Mouse (Mus musculus): ENCODE measurements around the gene Phrf1. TPM values are rescaled to one million over a fixed set of nuclear protein-coding genes. Genes with fewer than 3 reads are reported as not detected.

Gene Phrf1
- total and polyA plus RNA-seq, 3 experiments: 66.1 to 1,029 (median 91.2) TPM

- H3K4me3 ChIP-seq (ENCODE audit: control insufficient read depth in 1 of 2, insufficient read depth in 1 of 2, low read depth in 2 of 2, low read length in 2 of 2): no peak overlapping the region
- H3K9me3 ChIP-seq (replicated peaks; ENCODE audit: insufficient read depth, low read length): no peaks in the 10 kb centered on the region
- no peak overlapping the region for H3K9ac ChIP-seq (ENCODE audit: control insufficient read depth, low read depth, low read length, poor library complexity, severe bottlenecking)
- TF ChIP-seq EP300 (IDR thresholded peaks at IDR 0.05; ENCODE audit: low read depth in 1 of 2, low read length in 2 of 2) (no peak), CHD1 (IDR thresholded peaks at IDR 0.05; ENCODE audit: low read depth, low read length) (no peak), RCOR1 (IDR thresholded peaks at IDR 0.05; ENCODE audit: low read depth, low read length) (no peak), USF2 (IDR thresholded peaks at IDR 0.05; ENCODE audit: borderline replicate concordance in 1 of 2, insufficient read depth in 1 of 2, low read depth in 1 of 2, low read length in 2 of 2) (no peak), MAX (IDR thresholded peaks at IDR 0.05; ENCODE audit: low read length) (no peak), GATA1 (IDR thresholded peaks at IDR 0.05; ENCODE audit: low read depth, low read length) (no peak), SIN3A (IDR thresholded peaks at IDR 0.05; ENCODE audit: low read length) (no peak)
- no peaks in the 10 kb centered on the region for H3K4me1 ChIP-seq (ENCODE audit: control insufficient read depth in 1 of 2, insufficient read depth in 2 of 2, low read length in 2 of 2)
- H3K79me2 ChIP-seq (ENCODE audit: control insufficient read depth, insufficient read depth, low read length, poor library complexity): no peaks in the 10 kb centered on the region
- no peaks in the 10 kb centered on the region for H3K36me3 ChIP-seq (ENCODE audit: control insufficient read depth in 1 of 2, insufficient read depth in 2 of 2, low read length in 2 of 2)
- no peaks in the 10 kb centered on the region for H3K27me3 ChIP-seq (ENCODE audit: control insufficient read depth in 1 of 2, insufficient read depth in 2 of 2, low read length in 2 of 2)
- H3K27ac ChIP-seq (ENCODE audit: control insufficient read depth, low read depth, low read length): no peak overlapping the region
- no peak for DNase-seq (ENCODE audit: low read depth, low spot score)
Measured at GRCm38 (mm10) chr7:141277701-141278678, 49.4 kb downstream of the Phrf1 start.

- H3K27ac ChIP-seq (ENCODE audit: control insufficient read depth, low read depth, low read length): no peak within 1 kb of the TSS
- no peaks in the 10 kb centered on the region for H3K4me1 ChIP-seq (ENCODE audit: control insufficient read depth in 1 of 2, insufficient read depth in 2 of 2, low read length in 2 of 2)
- no peaks in the 10 kb centered on the region for H3K36me3 ChIP-seq (ENCODE audit: control insufficient read depth in 1 of 2, insufficient read depth in 2 of 2, low read length in 2 of 2)
- no peaks in the 10 kb centered on the region for H3K9me3 ChIP-seq (replicated peaks; ENCODE audit: insufficient read depth, low read length)
- 0 out of 6 replicates have a peak, but pooled peaks of 1 of the 3 experiments have one; percentile 1 for TF ChIP-seq CTCF (IDR thresholded peaks at IDR 0.05 in 2 of 3, conservative IDR thresholded peaks at IDR 0.05 in 1 of 3; ENCODE audit: control insufficient read depth in 1 of 3, insufficient read depth in 1 of 3, low read depth in 2 of 3, low read length in 3 of 3, poor library complexity in 1 of 3, severe bottlenecking in 1 of 3)
- no peak for TF ChIP-seq TAL1 (IDR thresholded peaks at IDR 0.05; ENCODE audit: low read length)
- no peak for DNase-seq (ENCODE audit: low read depth, low spot score)
- H3K27me3 ChIP-seq (ENCODE audit: control insufficient read depth in 1 of 2, insufficient read depth in 2 of 2, low read length in 2 of 2): no peaks in the 10 kb centered on the region
- no peak within 1 kb of the TSS for H3K4me3 ChIP-seq (ENCODE audit: control insufficient read depth in 1 of 2, insufficient read depth in 1 of 2, low read depth in 2 of 2, low read length in 2 of 2)
- H3K79me2 ChIP-seq (ENCODE audit: control insufficient read depth, insufficient read depth, low read length, poor library complexity): no peaks in the 10 kb centered on the region
- no peak within 1 kb of the TSS for H3K9ac ChIP-seq (ENCODE audit: control insufficient read depth, low read depth, low read length, poor library complexity, severe bottlenecking)
Measured at GRCm38 (mm10) chr7:141278766-141279590, 50.4 kb downstream of the Phrf1 start, which contains the start of gene Sct. Gene Sct, minus strand, starts transcription at chr7:141279133.

GRCm38 (mm10) chr7:141281442-141281841 lies 52.9 kb downstream of the Phrf1 start:
- Histone ChIP-seq H3K36me3 (ENCODE audit: control insufficient read depth in 1 of 2, insufficient read depth in 2 of 2, low read length in 2 of 2) (no peaks in the 10 kb centered on the region), H3K9me3 (replicated peaks; ENCODE audit: insufficient read depth, low read length) (no peaks in the 10 kb centered on the region), H3K4me1 (ENCODE audit: control insufficient read depth in 1 of 2, insufficient read depth in 2 of 2, low read length in 2 of 2) (no peaks in the 10 kb centered on the region), H3K9ac (ENCODE audit: control insufficient read depth, low read depth, low read length, poor library complexity, severe bottlenecking) (no peak overlapping the region), H3K79me2 (ENCODE audit: control insufficient read depth, insufficient read depth, low read length, poor library complexity) (no peaks in the 10 kb centered on the region), H3K4me3 (ENCODE audit: control insufficient read depth in 1 of 2, insufficient read depth in 1 of 2, low read depth in 2 of 2, low read length in 2 of 2) (no peak overlapping the region), H3K27ac (ENCODE audit: control insufficient read depth, low read depth, low read length) (no peak overlapping the region), H3K27me3 (ENCODE audit: control insufficient read depth in 1 of 2, insufficient read depth in 2 of 2, low read length in 2 of 2) (no peaks in the 10 kb centered on the region)
- DNase-seq (ENCODE audit: low read depth, low spot score): no peak
- TF ChIP-seq MYC (IDR thresholded peaks at IDR 0.05; ENCODE audit: low read depth, low read length) (no peak), TBP (IDR thresholded peaks at IDR 0.05; ENCODE audit: low read depth, low read length) (no peak), ELF1 (IDR thresholded peaks at IDR 0.05; ENCODE audit: low read depth, low read length) (no peak), ZNF384 (IDR thresholded peaks at IDR 0.05; ENCODE audit: low read depth, low read length) (no peak), EP300 (IDR thresholded peaks at IDR 0.05; ENCODE audit: low read depth in 1 of 2, low read length in 2 of 2) (no peak), SMC3 (IDR thresholded peaks at IDR 0.05; ENCODE audit: low read depth, low read length) (no peak), BHLHE40 (IDR thresholded peaks at IDR 0.05; ENCODE audit: borderline replicate concordance, low read depth, low read length) (no peak), POLR2AphosphoS5 (IDR thresholded peaks at IDR 0.05; ENCODE audit: borderline replicate concordance, low read depth, low read length) (no peak)

All from MEL (cell line).